Mouse (Mus musculus): ENCODE measurements around the gene Psma3. TPM values are rescaled to one million over a fixed set of nuclear protein-coding genes. Genes with fewer than 3 reads are reported as not detected.
"Not testable (repeated sequence)": the region's sequence is repeated elsewhere in the genome, so short reads cannot be mapped to it uniquely, and the experiment has no call there.

The Psma3 gene
- polyA plus RNA-seq, 1 experiment from 2014 or later, result 521 TPM

GRCm38 (mm10) chr12:71028265-71028664 is 53.8 kb downstream of the Psma3 start:
- H3K27ac ChIP-seq; H3K27me3 ChIP-seq (replicated peaks); ATAC-seq (ENCODE audit: insufficient read depth, low FRiP score, low read depth); H3K4me1 ChIP-seq; H3K9me3 ChIP-seq; H3K4me3 ChIP-seq (replicated peaks); H3K4me2 ChIP-seq; H3K9ac ChIP-seq: not testable (repeated sequence)
- peaks cover 42% of the 10 kb centered on the region for H3K36me3 ChIP-seq
- WGBS, result 86% methylated on average over 8 of the region's 8 CpGs

- H3K27ac ChIP-seq, result no peak overlapping the region
- H3K9ac ChIP-seq, result no peak overlapping the region
- H3K4me2 ChIP-seq, result no peak overlapping the region
- ATAC-seq (ENCODE audit: insufficient read depth, low FRiP score, low read depth), result no peak
- H3K27me3 ChIP-seq (replicated peaks), result no peaks in the 10 kb centered on the region
- H3K9me3 ChIP-seq, result no peaks in the 10 kb centered on the region
- no peak overlapping the region for H3K4me3 ChIP-seq (replicated peaks)
- H3K4me1 ChIP-seq, result no peaks in the 10 kb centered on the region
- WGBS, result 86% methylated on average over 8 of the region's 8 CpGs
- H3K36me3 ChIP-seq, result peaks cover 28% of the 10 kb centered on the region
These were observed 55.8 kb downstream of the Psma3 start for GRCm38 (mm10) chr12:71030260-71030659.

- no peak overlapping the region for H3K4me2 ChIP-seq
- no peaks in the 10 kb centered on the region for H3K27me3 ChIP-seq (replicated peaks)
- no peak overlapping the region for H3K4me3 ChIP-seq (replicated peaks)
- 97% methylated on average over 5 of the region's 5 CpGs for WGBS
- no peak overlapping the region for H3K9ac ChIP-seq
- H3K27ac ChIP-seq, result no peak overlapping the region
- H3K36me3 ChIP-seq, result peaks cover 24% of the 10 kb centered on the region
- no peak for ATAC-seq (ENCODE audit: insufficient read depth, low FRiP score, low read depth)
- no peaks in the 10 kb centered on the region for H3K4me1 ChIP-seq
- H3K9me3 ChIP-seq, result no peaks in the 10 kb centered on the region
These were observed 56.3 kb downstream of the Psma3 start for GRCm38 (mm10) chr12:71030722-71031121.

DNA sequence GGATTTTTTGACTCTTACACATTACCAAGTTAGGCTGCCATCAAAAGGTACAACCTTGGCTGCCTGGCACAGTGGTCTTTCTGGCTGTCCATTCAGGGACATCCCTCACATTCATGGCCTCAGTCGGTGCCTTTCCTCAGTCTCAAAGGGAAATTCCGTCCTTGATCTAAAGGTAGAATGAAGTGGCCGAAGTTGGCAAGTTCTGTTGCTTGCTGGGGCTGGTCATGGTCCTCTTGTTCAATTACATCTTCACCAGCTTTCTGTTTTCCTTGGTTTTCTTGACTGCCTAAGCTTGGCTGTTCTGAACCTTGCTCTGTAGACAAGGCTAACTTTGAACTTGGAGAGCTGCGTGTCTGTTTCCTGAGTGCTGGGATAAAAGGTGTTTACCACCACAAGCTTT is 61.4 kb downstream of the Psma3 start:
- Histone ChIP-seq H3K4me1 (no peaks in the 10 kb centered on the region), H3K4me3 (replicated peaks) (no peak overlapping the region), H3K36me3 (peaks cover 27% of the 10 kb centered on the region), H3K27me3 (replicated peaks) (no peaks in the 10 kb centered on the region), H3K9me3 (no peaks in the 10 kb centered on the region), H3K27ac (no peak overlapping the region), H3K4me2 (no peak overlapping the region), H3K9ac (no peak overlapping the region)
- no peak for ATAC-seq (ENCODE audit: insufficient read depth, low FRiP score, low read depth)
- 89% methylated on average over 4 of the region's 4 CpGs for WGBS

- H3K27ac ChIP-seq, result no peak overlapping the region
- 90% methylated on average over 12 of the region's 12 CpGs for WGBS
- no peaks in the 10 kb centered on the region for H3K9me3 ChIP-seq
- H3K9ac ChIP-seq, result no peak overlapping the region
- no peak for ATAC-seq (ENCODE audit: insufficient read depth, low FRiP score, low read depth)
- peaks cover 25% of the 10 kb centered on the region for H3K36me3 ChIP-seq
- H3K4me3 ChIP-seq (replicated peaks), result no peak overlapping the region
- no peaks in the 10 kb centered on the region for H3K27me3 ChIP-seq (replicated peaks)
- no peaks in the 10 kb centered on the region for H3K4me1 ChIP-seq
- no peak overlapping the region for H3K4me2 ChIP-seq
These were observed 62.4 kb downstream of the Psma3 start for GRCm38 (mm10) chr12:71036729-71037404.

GRCm38 (mm10) chr12:71040462-71040861 is 66.0 kb downstream of the Psma3 start:
- WGBS, result 79% methylated on average over 7 of the region's 7 CpGs
- H3K27ac ChIP-seq, result no peak overlapping the region
- H3K4me1 ChIP-seq, result no peaks in the 10 kb centered on the region
- no peak overlapping the region for H3K4me2 ChIP-seq
- no peaks in the 10 kb centered on the region for H3K9me3 ChIP-seq
- no peak overlapping the region for H3K9ac ChIP-seq
- no peak for ATAC-seq (ENCODE audit: insufficient read depth, low FRiP score, low read depth)
- H3K36me3 ChIP-seq, result peaks cover 33% of the 10 kb centered on the region
- H3K27me3 ChIP-seq (replicated peaks), result no peaks in the 10 kb centered on the region
- no peak overlapping the region for H3K4me3 ChIP-seq (replicated peaks)

- no peak for ATAC-seq (ENCODE audit: insufficient read depth, low FRiP score, low read depth)
- peaks cover 29% of the 10 kb centered on the region for H3K36me3 ChIP-seq
These were observed 68.0 kb downstream of the Psma3 start for GRCm38 (mm10) chr12:71042451-71042850.

DNA sequence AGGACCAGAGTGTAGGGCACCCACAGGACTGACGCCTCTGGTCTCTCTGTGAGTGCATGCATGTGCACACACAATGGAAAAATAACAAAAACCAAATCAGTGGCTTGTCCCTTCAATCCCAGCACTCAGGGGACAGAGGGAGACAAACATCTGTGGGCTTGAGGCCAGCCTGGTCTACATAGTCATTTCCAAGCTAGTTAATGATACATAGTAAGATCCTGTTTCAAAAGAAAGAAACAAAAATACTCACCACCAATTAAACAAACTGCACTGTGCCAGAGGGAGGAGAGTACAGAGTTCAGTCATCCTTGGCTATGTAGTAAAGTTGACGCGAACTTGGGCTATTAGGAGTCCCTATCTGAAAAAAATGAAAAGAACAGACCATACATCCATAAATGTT is 69.2 kb downstream of the Psma3 start:
- 92% methylated on average over 3 of the region's 3 CpGs for WGBS
- no peak overlapping the region for H3K4me3 ChIP-seq (replicated peaks)
- H3K27me3 ChIP-seq (replicated peaks), result no peaks in the 10 kb centered on the region
- H3K4me1 ChIP-seq, result no peaks in the 10 kb centered on the region
- ATAC-seq (ENCODE audit: insufficient read depth, low FRiP score, low read depth), result no peak
- peaks cover 22% of the 10 kb centered on the region for H3K36me3 ChIP-seq
- no peak overlapping the region for H3K4me2 ChIP-seq
- no peaks in the 10 kb centered on the region for H3K9me3 ChIP-seq
- no peak overlapping the region for H3K27ac ChIP-seq
- H3K9ac ChIP-seq, result no peak overlapping the region

More at GRCm38 (mm10) chr12:71042451-71042850, 68.0 kb downstream of the Psma3 start:
- H3K27me3 ChIP-seq (replicated peaks), result no peaks in the 10 kb centered on the region
- H3K9me3 ChIP-seq, result no peaks in the 10 kb centered on the region
- H3K4me2 ChIP-seq, result no peak overlapping the region
- H3K9ac ChIP-seq, result no peak overlapping the region
- H3K4me3 ChIP-seq (replicated peaks), result no peak overlapping the region
- H3K27ac ChIP-seq, result no peak overlapping the region
- 100% methylated on average over 1 of the region's 1 CpGs for WGBS
- H3K4me1 ChIP-seq, result no peaks in the 10 kb centered on the region

GRCm38 (mm10) chr12:71044488-71044887 is 70.1 kb downstream of the Psma3 start:
- H3K4me3 ChIP-seq (replicated peaks), result no peak overlapping the region
- H3K9me3 ChIP-seq, result no peaks in the 10 kb centered on the region
- no peak overlapping the region for H3K9ac ChIP-seq
- ATAC-seq (ENCODE audit: insufficient read depth, low FRiP score, low read depth), result no peak
- H3K27ac ChIP-seq, result no peak overlapping the region
- peaks cover 21% of the 10 kb centered on the region for H3K36me3 ChIP-seq
- WGBS, result 80% methylated on average over 2 of the region's 2 CpGs
- H3K27me3 ChIP-seq (replicated peaks), result no peaks in the 10 kb centered on the region
- H3K4me1 ChIP-seq, result no peaks in the 10 kb centered on the region
- no peak overlapping the region for H3K4me2 ChIP-seq

Other genes with a start within 250 kb of the Psma3 start
- gene Frmd6, start 149.1 kb upstream of the Psma3 start, polyA plus RNA-seq (2015; fragmentation: Nextera tagmentation; extraction: Ambion mirVana), result 25.0 and 25.3 TPM in 2 replicates
- 184 and 210 TPM in 2 replicates for gene Actr10, start 36.8 kb upstream of the Psma3 start, polyA plus RNA-seq (2015; fragmentation: Nextera tagmentation; extraction: Ambion mirVana)
- gene Arid4a, start 41.4 kb downstream of the Psma3 start, polyA plus RNA-seq (2015; fragmentation: Nextera tagmentation; extraction: Ambion mirVana), result 37.1 and 37.8 TPM in 2 replicates
- gene Tomm20l, start 136.8 kb downstream of the Psma3 start, polyA plus RNA-seq (2015; fragmentation: Nextera tagmentation; extraction: Ambion mirVana), result 0.33 TPM in 1 of 2 replicates, not detected in the other
- gene Timm9, start 162.1 kb downstream of the Psma3 start, polyA plus RNA-seq (2015; fragmentation: Nextera tagmentation; extraction: Ambion mirVana), result 86.0 and 92.5 TPM in 2 replicates
- 10.3 and 13.0 TPM in 2 replicates for gene 2700049A03Rik, start 162.2 kb downstream of the Psma3 start, polyA plus RNA-seq (2015; fragmentation: Nextera tagmentation; extraction: Ambion mirVana)

Measured in stomach, embryonic 15.5 days (tissue).